Mouse (Mus musculus): Measurements from ENCODE around the gene Ly6f. TPM values are rescaled to one million over a fixed set of nuclear protein-coding genes. Genes with fewer than 3 reads are reported as not detected.

Gene Ly6f
- polyA plus RNA-seq (2015; fragmentation: Nextera tagmentation; extraction: Ambion mirVana): not detected in 2 replicates

DNA sequence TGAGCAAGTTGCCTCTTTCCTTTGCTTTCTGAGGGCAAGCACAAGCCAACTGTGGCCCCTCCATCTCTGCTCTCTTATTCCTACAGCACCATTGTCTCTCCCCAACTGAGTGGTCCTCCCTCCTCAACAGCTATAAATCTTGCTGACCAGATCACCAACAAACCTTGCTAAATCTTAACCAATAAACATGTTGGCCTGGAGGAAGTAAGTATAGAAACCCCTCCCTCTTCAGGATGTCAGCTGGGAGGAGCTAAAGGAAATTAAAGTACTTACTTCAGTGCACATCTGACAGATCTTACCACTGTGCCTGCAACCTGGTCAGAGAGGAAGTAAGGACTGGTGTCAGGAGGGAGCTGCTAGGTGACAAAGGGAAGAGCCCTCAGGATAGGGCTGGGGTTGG lies at the start of gene Ly6f:
Gene Ly6f (plus strand): TSS at position 301 of the 400 bp plus-strand sequence.
- Histone ChIP-seq H3K4me1 (no peaks in the 10 kb centered on the region), H3K36me3 (ENCODE audit: poor library complexity, severe bottlenecking) (no peaks in the 10 kb centered on the region), H3K27me3 (no peaks in the 10 kb centered on the region), H3K4me3 (no peak within 1 kb of the TSS), H3K9ac (no peak within 1 kb of the TSS), H3K27ac (no peak within 1 kb of the TSS), H3K4me2 (no peak within 1 kb of the TSS), H3K9me3 (replicated peaks) (no peaks in the 10 kb centered on the region)
- ATAC-seq: no peak

DNA sequence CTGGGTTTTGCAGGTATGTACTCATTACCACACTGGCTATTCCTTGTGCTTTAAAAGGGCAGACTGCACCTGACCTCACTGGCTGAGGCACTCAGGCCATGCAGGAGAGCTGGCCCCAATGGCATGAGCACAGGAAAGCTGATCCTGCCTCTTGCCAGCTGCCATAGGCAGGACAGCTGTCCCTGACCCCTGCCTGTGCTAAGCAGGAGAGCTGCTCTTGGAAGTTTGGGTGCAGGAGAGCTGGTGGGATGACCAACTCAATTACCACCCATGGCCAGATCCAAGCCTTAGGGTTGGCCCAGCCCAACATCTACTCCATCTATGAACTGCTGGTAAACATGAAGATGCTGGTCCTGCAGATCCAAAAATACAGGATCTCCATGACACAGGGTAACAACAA lies 46.3 kb upstream of the Ly6f start:
- Histone ChIP-seq H3K4me2 (no peak overlapping the region), H3K36me3 (ENCODE audit: poor library complexity, severe bottlenecking) (no peaks in the 10 kb centered on the region), H3K9me3 (replicated peaks) (peaks cover 8% of the 10 kb centered on the region; the same call in 1 of the 2 replicates), H3K9ac (no peak overlapping the region), H3K4me3 (no peak overlapping the region), H3K27me3 (no peaks in the 10 kb centered on the region), H3K27ac (no peak overlapping the region), H3K4me1 (no peaks in the 10 kb centered on the region)
- no peak for ATAC-seq

DNA sequence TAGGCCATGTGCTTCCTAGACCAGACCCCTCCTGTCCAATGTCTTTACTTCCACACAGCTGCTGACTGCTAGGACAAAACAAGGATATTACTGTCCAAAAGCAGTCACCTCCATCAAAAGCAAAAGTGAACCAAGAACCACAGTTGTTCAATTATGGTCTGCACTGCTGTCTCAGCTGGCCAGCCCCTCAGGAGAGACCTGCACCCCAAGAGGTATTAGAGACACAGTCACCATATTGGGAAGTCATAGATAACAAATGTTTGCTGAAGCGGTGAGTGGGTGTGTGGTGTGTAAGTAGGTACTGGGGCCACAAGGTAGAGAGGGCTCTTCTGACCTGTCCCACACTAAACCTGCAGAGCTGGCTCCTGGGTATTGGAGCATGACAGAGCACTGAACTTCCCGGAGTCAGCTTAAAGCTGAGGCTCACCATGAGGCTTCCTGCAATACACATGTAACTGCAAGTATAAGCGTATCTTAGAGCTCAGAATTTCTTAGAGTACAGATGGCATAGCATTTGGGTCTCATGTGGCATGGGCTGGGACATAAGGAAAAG lies 30.4 kb upstream of the Ly6f start:
- Histone ChIP-seq H3K9me3 (replicated peaks) (no peaks in the 10 kb centered on the region), H3K4me2 (no peak overlapping the region), H3K27ac (no peak overlapping the region), H3K4me3 (no peak overlapping the region), H3K9ac (no peak overlapping the region), H3K36me3 (ENCODE audit: poor library complexity, severe bottlenecking) (no peaks in the 10 kb centered on the region), H3K27me3 (no peaks in the 10 kb centered on the region), H3K4me1 (no peaks in the 10 kb centered on the region)
- ATAC-seq: no peak
- 92% methylated on average over 3 of the region's 3 CpGs for WGBS

- ATAC-seq: no peak
- Histone ChIP-seq H3K9ac (no peak overlapping the region), H3K9me3 (replicated peaks) (no peaks in the 10 kb centered on the region), H3K4me3 (no peak overlapping the region), H3K4me1 (no peaks in the 10 kb centered on the region), H3K4me2 (no peak overlapping the region), H3K27ac (no peak overlapping the region), H3K27me3 (no peaks in the 10 kb centered on the region), H3K36me3 (ENCODE audit: poor library complexity, severe bottlenecking) (no peaks in the 10 kb centered on the region)
- 91% methylated on average over 2 of the region's 2 CpGs for WGBS
Measured at GRCm38 (mm10) chr15:75240558-75240957, 27.7 kb upstream of the Ly6f start.

GRCm38 (mm10) chr15:75242756-75243640 lies 25.2 kb upstream of the Ly6f start:
- Histone ChIP-seq H3K27ac (no peak overlapping the region), H3K4me3 (no peak overlapping the region), H3K4me1 (no peaks in the 10 kb centered on the region), H3K4me2 (no peak overlapping the region), H3K36me3 (ENCODE audit: poor library complexity, severe bottlenecking) (no peaks in the 10 kb centered on the region), H3K9ac (no peak overlapping the region), H3K27me3 (no peaks in the 10 kb centered on the region), H3K9me3 (replicated peaks) (no peaks in the 10 kb centered on the region)
- WGBS: 78% methylated on average over 3 of the region's 3 CpGs
- no peak for ATAC-seq

- 87% methylated on average over 3 of the region's 3 CpGs for WGBS
- Histone ChIP-seq H3K4me1 (no peaks in the 10 kb centered on the region), H3K9ac (no peak overlapping the region), H3K4me2 (no peak overlapping the region), H3K9me3 (replicated peaks) (no peaks in the 10 kb centered on the region), H3K27me3 (no peaks in the 10 kb centered on the region), H3K36me3 (ENCODE audit: poor library complexity, severe bottlenecking) (no peaks in the 10 kb centered on the region), H3K27ac (no peak overlapping the region), H3K4me3 (no peak overlapping the region)
- no peak for ATAC-seq
Measured at GRCm38 (mm10) chr15:75254671-75255070, 13.6 kb upstream of the Ly6f start.

DNA sequence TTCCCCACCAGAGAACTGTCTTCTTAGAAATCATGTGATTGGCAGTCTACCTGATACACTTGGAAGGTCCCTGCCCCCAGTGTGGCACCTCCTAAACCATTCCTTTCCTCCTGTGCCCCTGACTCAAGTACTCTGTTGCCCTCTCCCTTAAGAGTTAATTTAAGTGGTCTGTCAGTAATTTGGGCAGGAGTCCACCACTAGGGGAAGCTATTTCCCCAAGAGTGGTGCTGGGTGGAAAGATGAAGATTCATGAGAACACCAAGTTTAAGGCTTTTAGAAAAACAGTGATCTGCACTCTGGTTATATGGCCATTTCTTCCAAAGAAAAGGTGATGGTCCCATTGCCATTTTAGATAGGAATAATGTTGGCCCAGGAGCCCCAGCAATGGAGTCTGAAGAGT lies 2.4 kb upstream of the Ly6f start:
- no peak overlapping the region for H3K27ac ChIP-seq
- H3K4me2 ChIP-seq: no peak overlapping the region
- ATAC-seq: no peak
- H3K4me1 ChIP-seq: no peaks in the 10 kb centered on the region
- H3K9me3 ChIP-seq (replicated peaks): no peaks in the 10 kb centered on the region
- no peak overlapping the region for H3K4me3 ChIP-seq
- no peaks in the 10 kb centered on the region for H3K36me3 ChIP-seq (ENCODE audit: poor library complexity, severe bottlenecking)
- H3K9ac ChIP-seq: no peak overlapping the region
- no peaks in the 10 kb centered on the region for H3K27me3 ChIP-seq

DNA sequence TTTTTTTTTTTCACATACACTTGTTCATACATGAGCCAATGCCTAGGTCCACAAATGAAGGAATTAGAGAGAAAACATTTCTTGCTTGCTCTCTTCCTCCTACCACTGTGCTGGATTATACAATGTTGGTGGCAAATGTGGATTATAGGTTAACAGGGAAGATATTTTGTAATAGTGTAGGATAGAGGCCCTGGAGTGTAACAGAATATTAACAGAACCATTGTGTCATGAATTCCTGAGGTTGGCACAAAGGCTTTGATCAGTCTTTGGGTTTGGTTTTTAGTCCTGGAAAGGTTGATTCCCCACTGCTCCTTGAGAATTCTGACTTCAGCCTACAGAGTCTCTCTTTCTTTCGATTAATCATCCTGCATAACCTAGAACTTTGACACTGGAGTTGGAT lies 1.6 kb upstream of the Ly6f start:
- Histone ChIP-seq H3K4me2 (no peak overlapping the region), H3K27ac (no peak overlapping the region), H3K4me1 (no peaks in the 10 kb centered on the region), H3K4me3 (no peak overlapping the region), H3K9ac (no peak overlapping the region), H3K27me3 (no peaks in the 10 kb centered on the region), H3K9me3 (replicated peaks) (no peaks in the 10 kb centered on the region), H3K36me3 (ENCODE audit: poor library complexity, severe bottlenecking) (no peaks in the 10 kb centered on the region)
- no peak for ATAC-seq
- WGBS: 63% methylated on average over 1 of the region's 1 CpGs

DNA sequence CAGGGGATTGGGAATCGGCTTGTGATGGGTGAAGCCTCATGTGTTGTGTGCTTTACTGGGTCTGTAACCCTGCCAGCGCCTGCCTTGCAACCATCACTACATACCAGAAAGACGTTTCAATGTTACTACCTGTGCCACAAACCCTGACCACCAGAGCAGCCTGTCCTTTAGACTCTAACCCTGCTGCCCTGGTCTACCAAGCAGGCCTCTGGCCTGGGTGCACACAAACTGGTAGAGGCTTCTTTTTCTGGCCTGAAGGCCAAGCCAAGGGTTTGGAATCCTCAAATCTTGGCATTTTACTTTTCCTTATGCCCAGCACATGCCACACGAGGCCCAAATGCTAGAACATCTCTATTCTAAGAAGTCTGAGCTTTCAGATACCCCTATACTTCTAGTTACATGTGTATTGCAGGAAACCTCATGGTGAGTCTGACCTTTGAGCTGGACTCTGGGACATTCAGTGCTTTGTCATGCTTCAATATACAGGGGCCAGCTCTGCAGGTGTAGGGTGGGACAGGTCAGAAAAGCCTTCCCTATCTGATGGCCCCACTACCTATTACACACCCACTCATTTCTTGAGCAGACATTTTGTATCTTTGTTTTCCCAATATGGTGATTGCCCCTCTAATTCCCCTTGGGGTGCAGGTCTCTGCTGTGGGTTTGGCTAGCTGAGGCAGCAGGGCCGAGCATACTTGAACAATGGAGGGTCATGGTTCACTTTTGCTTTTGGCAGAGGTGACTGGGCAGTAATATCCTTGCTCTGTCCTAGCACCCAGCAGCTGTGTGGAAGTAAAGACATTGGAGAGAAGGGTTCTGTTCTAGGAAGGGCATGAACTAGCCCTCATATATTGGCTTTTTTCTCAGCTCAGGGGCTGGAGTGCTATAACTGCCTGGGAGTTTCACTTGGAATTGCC lies 952 bp downstream of the Ly6f start:
- WGBS: 75% methylated on average over 5 of the region's 5 CpGs
- Histone ChIP-seq H3K27me3 (no peaks in the 10 kb centered on the region), H3K9ac (no peak overlapping the region), H3K27ac (no peak overlapping the region), H3K4me1 (no peaks in the 10 kb centered on the region), H3K9me3 (replicated peaks) (no peaks in the 10 kb centered on the region), H3K4me3 (no peak overlapping the region), H3K36me3 (ENCODE audit: poor library complexity, severe bottlenecking) (no peaks in the 10 kb centered on the region), H3K4me2 (no peak overlapping the region)
- ATAC-seq: no peak

- Histone ChIP-seq H3K9ac (no peak overlapping the region), H3K4me2 (no peak overlapping the region), H3K4me3 (no peak overlapping the region), H3K9me3 (replicated peaks) (no peaks in the 10 kb centered on the region), H3K4me1 (no peaks in the 10 kb centered on the region), H3K27me3 (no peaks in the 10 kb centered on the region), H3K27ac (no peak overlapping the region), H3K36me3 (ENCODE audit: poor library complexity, severe bottlenecking) (no peaks in the 10 kb centered on the region)
- ATAC-seq: no peak
Measured at GRCm38 (mm10) chr15:75270169-75270568, 1.9 kb downstream of the Ly6f start.

GRCm38 (mm10) chr15:75270691-75271362 lies 2.6 kb downstream of the Ly6f start:
- no peak overlapping the region for H3K4me3 ChIP-seq
- no peaks in the 10 kb centered on the region for H3K27me3 ChIP-seq
- H3K27ac ChIP-seq: no peak overlapping the region
- no peak overlapping the region for H3K9ac ChIP-seq
- no peaks in the 10 kb centered on the region for H3K36me3 ChIP-seq (ENCODE audit: poor library complexity, severe bottlenecking)
- H3K4me2 ChIP-seq: no peak overlapping the region
- no peaks in the 10 kb centered on the region for H3K4me1 ChIP-seq
- WGBS: 89% methylated on average over 3 of the region's 3 CpGs
- no peaks in the 10 kb centered on the region for H3K9me3 ChIP-seq (replicated peaks)
- ATAC-seq: no peak

GRCm38 (mm10) chr15:75271426-75271825 lies 3.2 kb downstream of the Ly6f start:
- Histone ChIP-seq H3K4me1 (no peaks in the 10 kb centered on the region), H3K36me3 (ENCODE audit: poor library complexity, severe bottlenecking) (no peaks in the 10 kb centered on the region), H3K27ac (no peak overlapping the region), H3K4me3 (no peak overlapping the region), H3K27me3 (no peaks in the 10 kb centered on the region), H3K9ac (no peak overlapping the region), H3K4me2 (no peak overlapping the region), H3K9me3 (replicated peaks) (no peaks in the 10 kb centered on the region)
- WGBS: 80% methylated on average over 1 of the region's 1 CpGs
- no peak for ATAC-seq
